Mouse (Mus musculus) MEL (cell line): ENCODE data around the gene AI837181. TPM values are rescaled to one million over a fixed set of nuclear protein-coding genes. Genes with fewer than 3 reads are reported as not detected.
A peak's percentile ranks its signal among the peaks of the same experiment; 100 is the strongest.

Source experiments
- DNase-seq: peaks from one replicate; pipeline ENCODE4 v3.0.0; 2011; ENCODE audit warnings: low read depth, low spot score
- H3K27ac ChIP-seq: 2 replicates; pipeline ENCODE4 v1.5.1; 2012; ENCODE audit warnings: low read depth, mild to moderate bottlenecking, control low read depth, low read length, moderate library complexity; ENCODE audit not compliant: control insufficient read depth
- H3K27me3 ChIP-seq, 2 experiments: fragments of 150-350 bp in 1 of 2; sonication (generic) in 1 of 2; 2 replicates each; pipeline ENCODE4 v1.6.1; 2012; ENCODE audit warnings: low read length in 2 of 2, mild to moderate bottlenecking in 2 of 2, improper control_type of control experiment in 1 of 2, moderate library complexity in 1 of 2; ENCODE audit not compliant: insufficient read depth in 2 of 2, control insufficient read depth in 1 of 2
- H3K36me3 ChIP-seq, 2 experiments: 2 replicates each; pipeline ENCODE4 v1.6.1; 2012 to 2014; ENCODE audit warnings: low read length in 2 of 2, improper control_type of control experiment in 1 of 2, inconsistent platforms in 1 of 2, mild to moderate bottlenecking in 1 of 2; ENCODE audit not compliant: insufficient read depth in 2 of 2, control insufficient read depth in 1 of 2
- H3K4me1 ChIP-seq, 2 experiments: fragments of 150-350 bp in 1 of 2; sonication (generic) in 1 of 2; 2 replicates each; pipeline ENCODE4 v1.6.1; 2012; ENCODE audit warnings: low read length in 2 of 2, improper control_type of control experiment in 1 of 2, mild to moderate bottlenecking in 1 of 2; ENCODE audit not compliant: insufficient read depth in 2 of 2, control insufficient read depth in 1 of 2
- H3K4me3 ChIP-seq, 2 experiments: fragments of 150-350 bp in 1 of 2; sonication (generic) in 1 of 2; 2 replicates each; pipeline ENCODE4 v1.5.1; 2012; ENCODE audit warnings: low read depth in 2 of 2, low read length in 2 of 2, mild to moderate bottlenecking in 2 of 2, moderate library complexity in 2 of 2, control low read depth in 1 of 2, improper control_type of control experiment in 1 of 2; ENCODE audit not compliant: control insufficient read depth in 1 of 2, insufficient read depth in 1 of 2
- H3K79me2 ChIP-seq: 2 replicates; pipeline ENCODE4 v1.6.1; 2012; ENCODE audit warnings: mild to moderate bottlenecking, low read length, moderate library complexity; ENCODE audit not compliant: control insufficient read depth, poor library complexity, insufficient read depth
- H3K9ac ChIP-seq: 2 replicates; pipeline ENCODE4 v1.6.1; 2012; ENCODE audit warnings: low read depth, mild to moderate bottlenecking, control low read depth, low read length, moderate library complexity; ENCODE audit not compliant: control insufficient read depth, poor library complexity, severe bottlenecking
- H3K9me3 ChIP-seq: fragments of 150-350 bp; sonication (generic); replicated peaks from 2 replicates; pipeline ENCODE4 v1.6.1; 2012; ENCODE audit warnings: mild to moderate bottlenecking, low read length, improper control_type of control experiment, moderate library complexity; ENCODE audit not compliant: insufficient read depth
- BHLHE40 ChIP-seq: IDR thresholded peaks from 2 replicates; pipeline ENCODE4 v1.6.1; 2012; ENCODE audit warnings: low read depth, mild to moderate bottlenecking, inconsistent platforms, low read length, improper control_type of control experiment, borderline replicate concordance
- CHD1 ChIP-seq: IDR thresholded peaks from 2 replicates; pipeline ENCODE4 v1.6.1; 2012; ENCODE audit warnings: low read depth, mild to moderate bottlenecking, inconsistent platforms, low read length, improper control_type of control experiment
- CHD2 ChIP-seq: IDR thresholded peaks from 2 replicates; pipeline ENCODE4 v1.6.1; 2011; ENCODE audit warnings: low read length, improper control_type of control experiment
- CTCF ChIP-seq, 3 experiments: IDR thresholded peaks in 2 of 3; conservative IDR thresholded peaks in 1 of 3; 2 replicates each; pipeline ENCODE4 v1.5.1; 2011 to 2012; ENCODE audit warnings: low read length in 3 of 3, low read depth in 2 of 3, mild to moderate bottlenecking in 2 of 3, improper control_type of control experiment in 1 of 3, inconsistent platforms in 1 of 3, mixed read lengths in 1 of 3, moderate library complexity in 1 of 3; ENCODE audit not compliant: control insufficient read depth in 1 of 3, insufficient read depth in 1 of 3, poor library complexity in 1 of 3, severe bottlenecking in 1 of 3
- E2F4 ChIP-seq: IDR thresholded peaks from 2 replicates; pipeline ENCODE4 v1.6.1; 2011; ENCODE audit warnings: low read depth, low read length, improper control_type of control experiment, borderline replicate concordance
- ELF1 ChIP-seq: IDR thresholded peaks from 2 replicates; pipeline ENCODE4 v1.6.1; 2014; ENCODE audit warnings: low read depth, mild to moderate bottlenecking, inconsistent platforms, low read length, improper control_type of control experiment, moderate library complexity
- EP300 ChIP-seq, 2 experiments: IDR thresholded peaks; 2 replicates each; pipeline ENCODE4 v1.6.1; 2011; ENCODE audit warnings: improper control_type of control experiment in 2 of 2, low read length in 2 of 2, low read depth in 1 of 2, mild to moderate bottlenecking in 1 of 2
- GABPA ChIP-seq: IDR thresholded peaks from 2 replicates; pipeline ENCODE4 v1.6.1; 2012; ENCODE audit warnings: low read depth, mild to moderate bottlenecking, inconsistent platforms, low read length, improper control_type of control experiment, moderate library complexity
- GATA1 ChIP-seq: IDR thresholded peaks from 2 replicates; pipeline ENCODE4 v1.6.1; 2011; ENCODE audit warnings: low read depth, low read length, improper control_type of control experiment
- HCFC1 ChIP-seq: IDR thresholded peaks from 2 replicates; pipeline ENCODE4 v1.6.1; 2012; ENCODE audit warnings: low read depth, mild to moderate bottlenecking, inconsistent platforms, low read length, improper control_type of control experiment, moderate library complexity
- JUND ChIP-seq: IDR thresholded peaks from 2 replicates; pipeline ENCODE4 v1.6.1; 2011; ENCODE audit warnings: low read depth, mild to moderate bottlenecking, improper control_type of control experiment, low read length
- KAT2A ChIP-seq: conservative IDR thresholded peaks from 2 replicates; pipeline ENCODE4 v1.6.1; 2012; ENCODE audit warnings: low read depth, low read length, improper control_type of control experiment, inconsistent platforms
- MAFK ChIP-seq: IDR thresholded peaks from 2 replicates; pipeline ENCODE4 v1.6.1; 2011; ENCODE audit warnings: low read depth, mild to moderate bottlenecking, low read length, improper control_type of control experiment, borderline replicate concordance
- MAX ChIP-seq: IDR thresholded peaks from 2 replicates; pipeline ENCODE4 v1.6.1; 2011; ENCODE audit warnings: low read length, improper control_type of control experiment
- MAZ ChIP-seq: IDR thresholded peaks from 2 replicates; pipeline ENCODE4 v1.6.1; 2012; ENCODE audit warnings: low read depth, mild to moderate bottlenecking, inconsistent platforms, low read length, improper control_type of control experiment
- MEF2A ChIP-seq: IDR thresholded peaks from 2 replicates; pipeline ENCODE4 v1.6.1; 2014; ENCODE audit warnings: low read depth, mild to moderate bottlenecking, inconsistent platforms, low read length, improper control_type of control experiment; ENCODE audit not compliant: poor library complexity, insufficient replicate concordance, severe bottlenecking; ENCODE audit errors: extremely low read depth
- MXI1 ChIP-seq: IDR thresholded peaks from 2 replicates; pipeline ENCODE4 v1.6.1; 2011; ENCODE audit warnings: mild to moderate bottlenecking, low read depth, low read length, improper control_type of control experiment
- MYB ChIP-seq: IDR thresholded peaks from 2 replicates; pipeline ENCODE4 v1.6.1; 2011; ENCODE audit warnings: mild to moderate bottlenecking, low read depth, low read length, improper control_type of control experiment
- MYC ChIP-seq: IDR thresholded peaks from 2 replicates; pipeline ENCODE4 v1.6.1; 2011; ENCODE audit warnings: low read depth, mild to moderate bottlenecking, low read length, improper control_type of control experiment, moderate library complexity
- NELFE ChIP-seq: IDR thresholded peaks from 2 replicates; pipeline ENCODE4 v1.6.1; 2011; ENCODE audit warnings: low read depth, low read length, improper control_type of control experiment
- NRF1 ChIP-seq: IDR thresholded peaks from 2 replicates; pipeline ENCODE4 v1.6.1; 2014; ENCODE audit warnings: low read depth, mild to moderate bottlenecking, inconsistent platforms, low read length, improper control_type of control experiment, moderate library complexity; ENCODE audit not compliant: poor library complexity, insufficient read depth, severe bottlenecking
- POLR2AphosphoS2 ChIP-seq: IDR thresholded peaks from 2 replicates; pipeline ENCODE4 v1.6.1; 2011; ENCODE audit warnings: low read length, improper control_type of control experiment
- POLR2AphosphoS5 ChIP-seq: IDR thresholded peaks from 2 replicates; pipeline ENCODE4 v1.6.1; 2012; ENCODE audit warnings: low read depth, borderline replicate concordance, mild to moderate bottlenecking, inconsistent platforms, low read length, moderate library complexity, mixed read lengths
- RAD21 ChIP-seq: IDR thresholded peaks from 2 replicates; pipeline ENCODE4 v1.6.1; 2011; ENCODE audit warnings: mild to moderate bottlenecking, low read depth, low read length, improper control_type of control experiment
- RCOR1 ChIP-seq: IDR thresholded peaks from 2 replicates; pipeline ENCODE4 v1.6.1; 2012; ENCODE audit warnings: low read depth, mild to moderate bottlenecking, inconsistent platforms, low read length, improper control_type of control experiment
- SIN3A ChIP-seq: IDR thresholded peaks from 2 replicates; pipeline ENCODE4 v1.6.1; 2012; ENCODE audit warnings: low read length, improper control_type of control experiment, inconsistent platforms
- SMC3 ChIP-seq: IDR thresholded peaks from 2 replicates; pipeline ENCODE4 v1.6.1; 2011; ENCODE audit warnings: low read depth, low read length, improper control_type of control experiment
- TAL1 ChIP-seq: IDR thresholded peaks from 2 replicates; pipeline ENCODE4 v1.6.1; 2012; ENCODE audit warnings: mild to moderate bottlenecking, inconsistent platforms, low read length, moderate library complexity, mixed read lengths
- TBP ChIP-seq: IDR thresholded peaks from 2 replicates; pipeline ENCODE4 v1.8.0; 2011; ENCODE audit warnings: low read depth, low read length, improper control_type of control experiment
- TCF12 ChIP-seq: IDR thresholded peaks from 2 replicates; pipeline ENCODE4 v1.6.1; 2014; ENCODE audit warnings: low read depth, mild to moderate bottlenecking, inconsistent platforms, low read length, improper control_type of control experiment, moderate library complexity
- UBTF ChIP-seq: IDR thresholded peaks from 2 replicates; pipeline ENCODE4 v1.6.1; 2012; ENCODE audit warnings: low read depth, mild to moderate bottlenecking, inconsistent platforms, low read length, improper control_type of control experiment, moderate library complexity, borderline replicate concordance; ENCODE audit not compliant: insufficient read depth
- USF1 ChIP-seq: IDR thresholded peaks from 2 replicates; pipeline ENCODE4 v1.6.1; 2014; ENCODE audit warnings: low read depth, mild to moderate bottlenecking, inconsistent platforms, low read length, improper control_type of control experiment, moderate library complexity
- USF2 ChIP-seq, 2 experiments: IDR thresholded peaks; 2 replicates each; pipeline ENCODE4 v1.6.1; 2011 to 2012; ENCODE audit warnings: improper control_type of control experiment in 2 of 2, low read length in 2 of 2, borderline replicate concordance in 1 of 2, inconsistent platforms in 1 of 2, low read depth in 1 of 2, mild to moderate bottlenecking in 1 of 2; ENCODE audit not compliant: insufficient read depth in 1 of 2
- ZC3H11A ChIP-seq: IDR thresholded peaks from 2 replicates; pipeline ENCODE4 v1.6.1; 2012; ENCODE audit warnings: low read depth, mild to moderate bottlenecking, inconsistent platforms, low read length, improper control_type of control experiment
- ZMIZ1 ChIP-seq: IDR thresholded peaks from 2 replicates; pipeline ENCODE4 v1.6.1; 2012; ENCODE audit warnings: low read depth, mild to moderate bottlenecking, inconsistent platforms, low read length, improper control_type of control experiment, moderate library complexity
- ZNF384 ChIP-seq: IDR thresholded peaks from 2 replicates; pipeline ENCODE4 v1.6.1; 2012; ENCODE audit warnings: low read depth, mild to moderate bottlenecking, inconsistent platforms, low read length, improper control_type of control experiment
- polyA plus RNA-seq, 2 experiments: library from polyadenylated mRNA; stranded (reverse) in 1 of 2; unstranded in 1 of 2; fragments of >175 nt in 1 of 2; fragments of >200 nt in 1 of 2; gene quantifications; 2 replicates each; pipeline versions ENCODE4 v1.2.1 to v1.2.4; 2012; ENCODE audit warnings: low replicate concordance in 2 of 2, low read depth in 1 of 2; ENCODE audit not compliant: insufficient read length in 2 of 2, insufficient read depth in 1 of 2, missing spikeins in 1 of 2
- total RNA-seq: library from RNA; depleted of rRNA; stranded (reverse); fragments of 300-350 nt; gene quantifications from 2 replicates; pipeline ENCODE4 v1.2.3, GENCODE M21; 2012

Gene AI837181
- total and polyA plus RNA-seq, 3 experiments = 8.9 to 41.3 TPM; not detected in 1

DNA sequence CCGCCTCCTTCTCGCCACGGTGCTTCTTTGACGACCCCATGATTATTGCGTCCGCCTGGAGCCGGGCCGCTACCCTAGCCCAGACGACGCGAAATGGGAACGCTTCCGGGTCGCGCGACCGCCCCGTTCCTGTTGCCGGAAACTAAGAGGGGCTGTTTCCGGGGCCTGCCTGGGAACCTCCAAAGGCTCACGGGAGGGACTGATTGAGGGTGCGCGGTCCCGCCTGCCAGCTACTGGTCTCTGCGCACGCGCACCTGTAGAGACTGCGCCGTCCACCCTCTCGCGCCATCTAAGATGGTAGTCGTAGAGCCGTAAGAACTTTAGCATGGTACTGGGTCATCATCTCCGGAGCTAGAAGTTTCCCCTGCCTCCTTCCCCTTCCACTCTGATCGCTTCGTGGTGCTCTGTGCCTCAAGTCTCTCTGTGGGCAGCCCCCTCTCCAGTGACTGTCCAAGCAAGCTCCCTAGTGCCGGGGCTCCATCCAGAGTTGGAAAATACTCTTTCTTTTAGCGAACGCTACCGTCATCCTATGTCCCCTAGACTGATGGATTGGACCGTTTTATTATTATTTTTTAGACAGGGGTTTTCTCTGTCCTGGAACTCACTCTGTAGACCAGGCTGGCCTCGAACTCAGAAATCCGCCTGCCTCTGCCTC lies 36.2 kb upstream of the AI837181 start, which contains the start of gene Sart1:
Gene Sart1, minus strand, starts transcription at position 116 of the 655 bp plus-strand sequence.
- Histone ChIP-seq H3K27ac (peak within 1 kb of the TSS; percentile 98), H3K4me1 (peaks cover 3 to 26% of the 10 kb centered on the region in 2 experiments; a peak in 3 of 4 replicates)
- TF ChIP-seq RAD21 = no peak
- TF ChIP-seq NRF1 = peak; percentile 97
- no peak for TF ChIP-seq USF2 (IDR thresholded peaks at IDR 0.05; ENCODE audit: borderline replicate concordance in 1 of 2, insufficient read depth in 1 of 2, low read depth in 1 of 2, low read length in 2 of 2)
- TF ChIP-seq MAX = no peak; the same call in 1 of the 2 replicates
- TF ChIP-seq USF1 = peak; percentile 30; the same call in 1 of the 2 replicates
- no peak for TF ChIP-seq RCOR1
- no peak for TF ChIP-seq ZC3H11A
- no peak for TF ChIP-seq CTCF (IDR thresholded peaks at IDR 0.05 in 2 of 3, conservative IDR thresholded peaks at IDR 0.05 in 1 of 3; ENCODE audit: control insufficient read depth in 1 of 3, insufficient read depth in 1 of 3, low read depth in 2 of 3, low read length in 3 of 3, poor library complexity in 1 of 3, severe bottlenecking in 1 of 3)
- TF ChIP-seq MAZ = peak; percentile 59; the same call in 1 of the 2 replicates
- peak; percentile 77 for TF ChIP-seq POLR2AphosphoS2
- TF ChIP-seq BHLHE40 = no peak
- no peak for TF ChIP-seq UBTF
- TF ChIP-seq MYC = no peak
- peak; percentile 94 for TF ChIP-seq NELFE
- TF ChIP-seq MEF2A = no peak
- TF ChIP-seq GABPA = no peak
- no peak for TF ChIP-seq EP300 (IDR thresholded peaks at IDR 0.05; ENCODE audit: low read depth in 1 of 2, low read length in 2 of 2)
- TF ChIP-seq MAFK = no peak
- peak; percentile 89 for TF ChIP-seq TCF12
- peak; percentile 82 for TF ChIP-seq ZMIZ1
- peak; percentile 95 for TF ChIP-seq TBP
- TF ChIP-seq ZNF384 = no peak
- TF ChIP-seq E2F4 = peak; percentile 36; the same call in 1 of the 2 replicates
- 0 out of 2 replicates have a peak, but pooled peaks have one; percentile 52 for TF ChIP-seq POLR2AphosphoS5
- no peak for TF ChIP-seq MYB
- TF ChIP-seq CHD2 = no peak
- no peak for TF ChIP-seq JUND
- no peak; the same call in 1 of the 2 replicates for TF ChIP-seq MXI1
- TF ChIP-seq KAT2A = peak; percentile 86
- no peak for TF ChIP-seq GATA1
- TF ChIP-seq SIN3A = peak; percentile 91
- peak; percentile 97 for TF ChIP-seq ELF1
- TF ChIP-seq TAL1 = no peak
- no peak for TF ChIP-seq SMC3
- TF ChIP-seq HCFC1 = peak; percentile 96
- TF ChIP-seq CHD1 = no peak

More for the DNA sequence above, 36.2 kb upstream of the AI837181 start, which contains the start of gene Sart1:
- peaks cover 39% of the 10 kb centered on the region for H3K79me2 ChIP-seq
- DNase-seq = peak; percentile 98
- no peaks in the 10 kb centered on the region for H3K27me3 ChIP-seq
- peaks cover 0 to 13% of the 10 kb centered on the region in 2 experiments; a peak in 2 of 4 replicates for H3K36me3 ChIP-seq
- H3K4me3 ChIP-seq = peak within 1 kb of the TSS; percentile 70 to 92
- H3K9ac ChIP-seq = peak within 1 kb of the TSS; percentile 96
- H3K9me3 ChIP-seq = no peaks in the 10 kb centered on the region
